Mouse (Mus musculus): ENCODE measurements around the gene Bdnf. TPM values are rescaled to one million over a fixed set of nuclear protein-coding genes. Genes with fewer than 3 reads are reported as not detected.

The Bdnf gene
- total and polyA plus RNA-seq, 3 experiments, result 0.04 TPM; not detected in 2

DNA sequence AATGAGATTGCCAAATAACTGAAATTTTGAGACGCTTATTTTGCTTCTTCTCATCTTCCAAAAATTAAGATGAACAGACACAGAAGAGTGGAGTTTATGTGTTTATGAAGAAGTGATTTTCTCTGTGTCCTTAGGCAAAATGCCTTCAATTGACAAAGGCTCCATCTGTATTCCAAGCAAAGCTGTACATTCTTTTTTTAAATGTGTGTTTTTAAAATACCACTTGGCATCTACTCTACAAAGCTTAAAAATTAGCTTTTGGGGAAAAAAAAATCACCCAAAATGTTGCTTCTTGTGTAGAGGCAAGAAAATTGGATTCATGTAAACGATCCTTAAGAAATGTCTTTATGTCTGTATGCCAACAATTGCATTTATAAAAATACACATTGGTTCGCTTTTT lies 94.3 kb downstream of the Bdnf start:
- H3K79me2 ChIP-seq (replicated peaks; ENCODE audit: control insufficient read depth, extremely low read depth, insufficient read depth, poor library complexity, severe bottlenecking), result no peaks in the 10 kb centered on the region
- H3K4me1 ChIP-seq (ENCODE audit: control insufficient read depth in 1 of 2, insufficient read depth in 2 of 2), result peaks cover 0 to 7% of the 10 kb centered on the region in 2 experiments; a peak in 2 of 4 replicates
- H3K9me3 ChIP-seq (replicated peaks; ENCODE audit: low read length), result no peaks in the 10 kb centered on the region
- H3K27ac ChIP-seq (ENCODE audit: insufficient read depth, low read depth), result no peak overlapping the region
- TF ChIP-seq MAFK (IDR thresholded peaks at IDR 0.05; ENCODE audit: insufficient replicate concordance, low read length) (no peak), RCOR1 (conservative IDR thresholded peaks at IDR 0.05; ENCODE audit: low read depth, low read length) (no peak), MEF2A (IDR thresholded peaks at IDR 0.05; ENCODE audit: borderline replicate concordance, low read depth, low read length) (no peak), MAX (IDR thresholded peaks at IDR 0.05; ENCODE audit: low read length) (no peak), EP300 (IDR thresholded peaks at IDR 0.05; ENCODE audit: low read length) (no peak), CTCF (conservative IDR thresholded peaks at IDR 0.05 in 1 of 2, IDR thresholded peaks at IDR 0.05 in 1 of 2; ENCODE audit: low read depth in 2 of 2, low read length in 2 of 2) (no peak), RAD21 (IDR thresholded peaks at IDR 0.05; ENCODE audit: low read depth, low read length) (no peak), ZMIZ1 (IDR thresholded peaks at IDR 0.05; ENCODE audit: low read depth, low read length) (no peak), HCFC1 (IDR thresholded peaks at IDR 0.05; ENCODE audit: low read depth, low read length) (no peak), CHD1 (IDR thresholded peaks at IDR 0.05; ENCODE audit: low read depth, low read length) (no peak), BHLHE40 (IDR thresholded peaks at IDR 0.05; ENCODE audit: low read depth, low read length) (no peak), USF2 (conservative IDR thresholded peaks at IDR 0.05; ENCODE audit: low read depth, low read length) (no peak), POLR2A (IDR thresholded peaks at IDR 0.05; ENCODE audit: low read depth, low read length) (no peak), KAT2A (IDR thresholded peaks at IDR 0.05; ENCODE audit: insufficient replicate concordance, low read length) (no peak), SMC3 (IDR thresholded peaks at IDR 0.05; ENCODE audit: low read depth, low read length) (no peak), MAZ (IDR thresholded peaks at IDR 0.05; ENCODE audit: low read depth, low read length) (no peak)
- no peaks in the 10 kb centered on the region for H3K27me3 ChIP-seq (replicated peaks)
- H3K36me3 ChIP-seq (replicated peaks in 1 of 2; ENCODE audit: control insufficient read depth in 1 of 2, insufficient read depth in 1 of 2, low read length in 1 of 2), result no peaks in the 10 kb centered on the region
- in situ Hi-C loops (cut with MboI; ENCODE audit: low pct_ligation_motif_present, low pct_unique_long_range_greater_than_20kb, low sequenced_read_pairs), result no loop called here
- no peak overlapping the region for H3K9ac ChIP-seq (ENCODE audit: insufficient read depth, low read depth)
- H3K4me3 ChIP-seq (replicated peaks in 1 of 3; ENCODE audit: low read depth in 2 of 3, low read length in 2 of 3, poor library complexity in 1 of 3), result no peak overlapping the region
- H3K4me2 ChIP-seq (ENCODE audit: insufficient read depth, low read depth, poor library complexity, severe bottlenecking), result no peak overlapping the region
- dilution Hi-C loops (cut with MboI; ENCODE audit: extremely low pct_ligation_motif_present, extremely low pct_unique_long_range_greater_than_20kb, low sequenced_read_pairs), result no loop called here
- DNase-seq (ENCODE audit: extremely low read depth), result no peak

DNA sequence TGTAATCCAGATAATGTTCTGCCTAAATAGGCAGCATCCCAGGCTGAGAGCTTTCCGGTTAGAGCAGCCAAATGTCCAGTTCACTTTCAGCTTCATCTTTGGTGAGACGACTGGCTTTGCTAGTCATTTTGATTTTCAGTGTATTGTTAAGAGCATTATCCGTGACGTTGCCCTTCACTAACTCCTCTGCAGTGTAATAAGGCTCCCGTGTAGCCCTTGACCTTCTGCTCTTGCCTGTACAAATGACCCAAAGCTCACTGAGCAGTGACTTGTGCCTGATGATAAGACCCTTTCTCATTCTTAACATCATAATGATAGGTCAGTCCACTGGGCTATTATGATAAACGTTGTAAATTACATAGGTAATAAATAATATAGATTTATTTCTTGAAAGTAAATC lies 101.9 kb downstream of the Bdnf start:
- Histone ChIP-seq H3K9ac (ENCODE audit: insufficient read depth, low read depth) (no peak overlapping the region), H3K27me3 (replicated peaks) (no peaks in the 10 kb centered on the region), H3K79me2 (replicated peaks; ENCODE audit: control insufficient read depth, extremely low read depth, insufficient read depth, poor library complexity, severe bottlenecking) (no peaks in the 10 kb centered on the region), H3K36me3 (replicated peaks in 1 of 2; ENCODE audit: control insufficient read depth in 1 of 2, insufficient read depth in 1 of 2, low read length in 1 of 2) (no peaks in the 10 kb centered on the region), H3K9me3 (replicated peaks; ENCODE audit: low read length) (no peaks in the 10 kb centered on the region), H3K27ac (ENCODE audit: insufficient read depth, low read depth) (no peak overlapping the region), H3K4me3 (replicated peaks in 1 of 3; ENCODE audit: low read depth in 2 of 3, low read length in 2 of 3, poor library complexity in 1 of 3) (no peak overlapping the region), H3K4me1 (ENCODE audit: control insufficient read depth in 1 of 2, insufficient read depth in 2 of 2) (no peaks in the 10 kb centered on the region), H3K4me2 (ENCODE audit: insufficient read depth, low read depth, poor library complexity, severe bottlenecking) (no peak overlapping the region)
- in situ Hi-C loops (cut with MboI; ENCODE audit: low pct_ligation_motif_present, low pct_unique_long_range_greater_than_20kb, low sequenced_read_pairs) (no loop called here), dilution Hi-C loops (cut with MboI; ENCODE audit: extremely low pct_ligation_motif_present, extremely low pct_unique_long_range_greater_than_20kb, low sequenced_read_pairs) (no loop called here)
- no peak for TF ChIP-seq KAT2A (IDR thresholded peaks at IDR 0.05; ENCODE audit: insufficient replicate concordance, low read length)
- no peak for TF ChIP-seq IRF4 (IDR thresholded peaks at IDR 0.05; ENCODE audit: low read depth, low read length)
- no peak for TF ChIP-seq MAZ (IDR thresholded peaks at IDR 0.05; ENCODE audit: low read depth, low read length)
- TF ChIP-seq ZC3H11A (IDR thresholded peaks at IDR 0.05; ENCODE audit: low read depth, low read length), result no peak
- TF ChIP-seq TBP (conservative IDR thresholded peaks at IDR 0.05; ENCODE audit: low read depth, low read length), result no peak
- no peak for TF ChIP-seq MEF2A (IDR thresholded peaks at IDR 0.05; ENCODE audit: borderline replicate concordance, low read depth, low read length)
- no peak for TF ChIP-seq MAX (IDR thresholded peaks at IDR 0.05; ENCODE audit: low read length)
- no peak for TF ChIP-seq E2F4 (IDR thresholded peaks at IDR 0.05; ENCODE audit: insufficient replicate concordance, low read depth, low read length)
- TF ChIP-seq UBTF (IDR thresholded peaks at IDR 0.05; ENCODE audit: low read depth, low read length), result no peak
- no peak for TF ChIP-seq PAX5 (IDR thresholded peaks at IDR 0.05; ENCODE audit: low read length)
- TF ChIP-seq RCOR1 (conservative IDR thresholded peaks at IDR 0.05; ENCODE audit: low read depth, low read length), result no peak
- TF ChIP-seq TCF12 (IDR thresholded peaks at IDR 0.05; ENCODE audit: low read depth, low read length), result no peak
- TF ChIP-seq CHD2 (IDR thresholded peaks at IDR 0.05; ENCODE audit: low read length), result no peak
- TF ChIP-seq RAD21 (IDR thresholded peaks at IDR 0.05; ENCODE audit: low read depth, low read length), result no peak
- TF ChIP-seq GABPA (IDR thresholded peaks at IDR 0.05; ENCODE audit: insufficient replicate concordance, low read depth, low read length), result no peak
- TF ChIP-seq EP300 (IDR thresholded peaks at IDR 0.05; ENCODE audit: low read length), result no peak
- TF ChIP-seq USF1 (IDR thresholded peaks at IDR 0.05; ENCODE audit: low read depth, low read length), result no peak
- no peak for TF ChIP-seq JUN (IDR thresholded peaks at IDR 0.05; ENCODE audit: insufficient read depth, low read depth, low read length)
- no peak for DNase-seq (ENCODE audit: extremely low read depth)
